Mouse (Mus musculus): ENCODE data around the gene Foxd1. TPM values are rescaled to one million over a fixed set of nuclear protein-coding genes. Genes with fewer than 3 reads are reported as not detected.

The Foxd1 gene
- total and polyA plus RNA-seq, 3 experiments: not detected

DNA sequence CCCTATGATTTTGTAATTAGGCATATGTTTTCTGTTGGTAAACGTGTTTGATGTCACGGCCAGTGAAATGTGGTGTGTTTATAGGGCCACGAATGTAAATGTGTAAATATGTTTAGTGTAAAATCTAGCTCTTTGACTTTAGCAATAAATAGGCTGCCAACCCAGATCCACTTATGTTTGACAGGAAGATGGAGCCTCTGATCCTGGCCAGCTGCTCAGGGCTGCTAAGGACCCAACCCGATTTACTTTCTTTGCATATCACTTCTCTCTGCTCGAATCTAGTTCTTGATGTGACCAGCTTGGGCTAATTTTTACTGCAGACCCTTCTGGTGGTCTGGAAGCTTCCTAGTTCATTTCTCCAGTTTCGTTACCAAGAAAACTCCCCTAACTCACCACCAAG lies 6.3 kb downstream of the Foxd1 start:
- Histone ChIP-seq H3K79me2 (replicated peaks; ENCODE audit: control insufficient read depth, extremely low read depth, insufficient read depth, poor library complexity, severe bottlenecking) (no peaks in the 10 kb centered on the region), H3K27me3 (replicated peaks) (no peaks in the 10 kb centered on the region), H3K4me2 (ENCODE audit: insufficient read depth, low read depth, poor library complexity, severe bottlenecking) (no peak overlapping the region), H3K9ac (ENCODE audit: insufficient read depth, low read depth) (no peak overlapping the region), H3K36me3 (replicated peaks in 1 of 2; ENCODE audit: control insufficient read depth in 1 of 2, insufficient read depth in 1 of 2, low read length in 1 of 2) (no peaks in the 10 kb centered on the region), H3K27ac (ENCODE audit: insufficient read depth, low read depth) (no peak overlapping the region), H3K4me1 (ENCODE audit: control insufficient read depth in 1 of 2, insufficient read depth in 2 of 2) (no peaks in the 10 kb centered on the region), H3K9me3 (replicated peaks; ENCODE audit: low read length) (peaks cover 2% of the 10 kb centered on the region), H3K4me3 (replicated peaks in 1 of 3; ENCODE audit: low read depth in 2 of 3, low read length in 2 of 3, poor library complexity in 1 of 3) (no peak overlapping the region)
- in situ Hi-C loops (cut with MboI; ENCODE audit: low pct_ligation_motif_present, low pct_unique_long_range_greater_than_20kb, low sequenced_read_pairs) (no loop called here), dilution Hi-C loops (cut with MboI; ENCODE audit: extremely low pct_ligation_motif_present, extremely low pct_unique_long_range_greater_than_20kb, low sequenced_read_pairs) (no loop called here)
- TF ChIP-seq ETS1 (conservative IDR thresholded peaks at IDR 0.05; ENCODE audit: low read depth, low read length) (no peak), TBP (conservative IDR thresholded peaks at IDR 0.05; ENCODE audit: low read depth, low read length) (no peak), NRF1 (IDR thresholded peaks at IDR 0.05; ENCODE audit: low read depth, low read length) (no peak), ZMIZ1 (IDR thresholded peaks at IDR 0.05; ENCODE audit: low read depth, low read length) (no peak), POLR2AphosphoS2 (IDR thresholded peaks at IDR 0.05; ENCODE audit: low read depth, low read length) (no peak), POLR2A (IDR thresholded peaks at IDR 0.05; ENCODE audit: low read depth, low read length) (no peak), JUND (conservative IDR thresholded peaks at IDR 0.05; ENCODE audit: low read depth, low read length) (no peak), CTCF (conservative IDR thresholded peaks at IDR 0.05 in 1 of 2, IDR thresholded peaks at IDR 0.05 in 1 of 2; ENCODE audit: low read depth in 2 of 2, low read length in 2 of 2) (no peak), MXI1 (IDR thresholded peaks at IDR 0.05; ENCODE audit: low read depth, low read length) (no peak), MAZ (IDR thresholded peaks at IDR 0.05; ENCODE audit: low read depth, low read length) (no peak), SMC3 (IDR thresholded peaks at IDR 0.05; ENCODE audit: low read depth, low read length) (no peak)
- no peak for DNase-seq (ENCODE audit: extremely low read depth)

DNA sequence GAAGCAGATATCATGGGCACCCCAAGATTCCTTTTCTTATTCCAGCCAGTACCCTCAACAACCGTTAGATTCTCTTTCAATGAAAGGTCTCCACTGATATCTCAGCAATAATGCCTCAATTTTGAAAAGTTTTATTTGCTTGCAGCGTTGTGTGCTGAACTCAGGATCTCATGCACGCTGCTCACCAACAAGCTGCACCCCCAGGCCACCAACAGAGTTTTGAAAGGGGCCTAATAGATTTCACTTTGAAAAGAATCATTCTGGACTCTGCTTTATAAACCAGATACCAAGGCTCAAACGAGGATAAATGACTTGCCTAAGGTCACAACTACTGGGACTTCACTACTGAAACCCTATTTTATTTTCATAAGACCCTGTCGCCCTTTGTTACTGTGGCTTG lies 7.1 kb downstream of the Foxd1 start:
- Histone ChIP-seq H3K27ac (ENCODE audit: insufficient read depth, low read depth) (no peak overlapping the region), H3K27me3 (replicated peaks) (no peaks in the 10 kb centered on the region), H3K9ac (ENCODE audit: insufficient read depth, low read depth) (no peak overlapping the region), H3K4me2 (ENCODE audit: insufficient read depth, low read depth, poor library complexity, severe bottlenecking) (no peak overlapping the region), H3K4me3 (replicated peaks in 1 of 3; ENCODE audit: low read depth in 2 of 3, low read length in 2 of 3, poor library complexity in 1 of 3) (no peak overlapping the region), H3K9me3 (replicated peaks; ENCODE audit: low read length) (peaks cover 6% of the 10 kb centered on the region), H3K36me3 (replicated peaks in 1 of 2; ENCODE audit: control insufficient read depth in 1 of 2, insufficient read depth in 1 of 2, low read length in 1 of 2) (no peaks in the 10 kb centered on the region), H3K79me2 (replicated peaks; ENCODE audit: control insufficient read depth, extremely low read depth, insufficient read depth, poor library complexity, severe bottlenecking) (no peaks in the 10 kb centered on the region), H3K4me1 (ENCODE audit: control insufficient read depth in 1 of 2, insufficient read depth in 2 of 2) (no peaks in the 10 kb centered on the region)
- in situ Hi-C loops (cut with MboI; ENCODE audit: low pct_ligation_motif_present, low pct_unique_long_range_greater_than_20kb, low sequenced_read_pairs): no loop called here
- dilution Hi-C loops (cut with MboI; ENCODE audit: extremely low pct_ligation_motif_present, extremely low pct_unique_long_range_greater_than_20kb, low sequenced_read_pairs): no loop called here
- TF ChIP-seq MEF2A (IDR thresholded peaks at IDR 0.05; ENCODE audit: borderline replicate concordance, low read depth, low read length): no peak
- no peak for TF ChIP-seq CHD2 (IDR thresholded peaks at IDR 0.05; ENCODE audit: low read length)
- no peak for TF ChIP-seq USF2 (conservative IDR thresholded peaks at IDR 0.05; ENCODE audit: low read depth, low read length)
- TF ChIP-seq JUN (IDR thresholded peaks at IDR 0.05; ENCODE audit: insufficient read depth, low read depth, low read length): no peak
- TF ChIP-seq HCFC1 (IDR thresholded peaks at IDR 0.05; ENCODE audit: low read depth, low read length): no peak
- no peak for TF ChIP-seq ETS1 (conservative IDR thresholded peaks at IDR 0.05; ENCODE audit: low read depth, low read length)
- TF ChIP-seq SIN3A (IDR thresholded peaks at IDR 0.05; ENCODE audit: low read length): no peak
- TF ChIP-seq EP300 (IDR thresholded peaks at IDR 0.05; ENCODE audit: low read length): no peak
- no peak for DNase-seq (ENCODE audit: extremely low read depth)
